Mouse (Mus musculus): ENCODE data around the gene Ubtf. TPM values are rescaled to one million over a fixed set of nuclear protein-coding genes. Genes with fewer than 3 reads are reported as not detected.

Gene Ubtf
- polyA plus RNA-seq, 1 experiment from 2014 or later: 50.9 TPM

- Histone ChIP-seq H3K9me3 (replicated peaks) (no peaks in the 10 kb centered on the region), H3K36me3 (replicated peaks) (peaks cover 88% of the 10 kb centered on the region), H3K4me2 (no peak overlapping the region), H3K4me3 (replicated peaks) (no peak overlapping the region), H3K27ac (replicated peaks) (no peak overlapping the region), H3K4me1 (replicated peaks) (peaks cover 16% of the 10 kb centered on the region), H3K27me3 (no peaks in the 10 kb centered on the region), H3K9ac (no peak overlapping the region)
- no peak for ATAC-seq (ENCODE audit: insufficient read depth)
- WGBS (ENCODE audit: insufficient replicate concordance): 70% methylated on average over 6 of the region's 6 CpGs
Observed at GRCm38 (mm10) chr11:102258095-102258494, 61.4 kb downstream of the Ubtf start.

GRCm38 (mm10) chr11:102257514-102257913, 62.0 kb downstream of the Ubtf start:
- Histone ChIP-seq H3K4me2 (no peak overlapping the region), H3K9me3 (replicated peaks) (no peaks in the 10 kb centered on the region), H3K36me3 (replicated peaks) (peaks cover 90% of the 10 kb centered on the region), H3K4me3 (replicated peaks) (no peak overlapping the region), H3K4me1 (replicated peaks) (peaks cover 16% of the 10 kb centered on the region), H3K9ac (no peak overlapping the region), H3K27me3 (no peaks in the 10 kb centered on the region), H3K27ac (replicated peaks) (no peak overlapping the region)
- ATAC-seq (ENCODE audit: insufficient read depth): no peak
- 63% methylated on average over 9 of the region's 9 CpGs for WGBS (ENCODE audit: insufficient replicate concordance)

Other genes starting within 250 kb of the Ubtf start
- gene Mpp2, start 231.2 kb downstream of the Ubtf start, polyA plus RNA-seq (2015; fragmentation: Nextera tagmentation; extraction: Ambion mirVana): 11.5 and 13.3 TPM in 2 replicates
- gene Ppy, start 218.4 kb downstream of the Ubtf start, polyA plus RNA-seq (2015; fragmentation: Nextera tagmentation; extraction: Ambion mirVana): not detected in 2 replicates
- gene Pyy, start 211.9 kb downstream of the Ubtf start, polyA plus RNA-seq (2015; fragmentation: Nextera tagmentation; extraction: Ambion mirVana): 0.29 and 0.71 TPM in 2 replicates
- gene Nags, start 174.2 kb downstream of the Ubtf start, polyA plus RNA-seq (2015; fragmentation: Nextera tagmentation; extraction: Ambion mirVana): 16.5 and 18.2 TPM in 2 replicates
- gene Tmem101, start 163.3 kb downstream of the Ubtf start, polyA plus RNA-seq (2015; fragmentation: Nextera tagmentation; extraction: Ambion mirVana): 9.6 and 12.0 TPM in 2 replicates
- gene Lsm12, start 134.4 kb downstream of the Ubtf start, polyA plus RNA-seq (2015; fragmentation: Nextera tagmentation; extraction: Ambion mirVana): 51.4 and 70.3 TPM in 2 replicates
- gene G6pc3, start 130.1 kb downstream of the Ubtf start, polyA plus RNA-seq (2015; fragmentation: Nextera tagmentation; extraction: Ambion mirVana): 8.2 and 8.8 TPM in 2 replicates
- gene Hdac5, start 89.6 kb downstream of the Ubtf start, polyA plus RNA-seq (2015; fragmentation: Nextera tagmentation; extraction: Ambion mirVana): 17.3 and 17.5 TPM in 2 replicates
- 14.1 and 15.3 TPM in 2 replicates for gene BC030867, start 70.9 kb downstream of the Ubtf start, polyA plus RNA-seq (2015; fragmentation: Nextera tagmentation; extraction: Ambion mirVana)
- 0.05 and 0.06 TPM in 2 replicates for gene Asb16, start 51.0 kb downstream of the Ubtf start, polyA plus RNA-seq (2015; fragmentation: Nextera tagmentation; extraction: Ambion mirVana)
- 26.1 and 28.9 TPM in 2 replicates for gene Tmub2, start 34.8 kb downstream of the Ubtf start, polyA plus RNA-seq (2015; fragmentation: Nextera tagmentation; extraction: Ambion mirVana)
- gene Atxn7l3, start 23.1 kb downstream of the Ubtf start, polyA plus RNA-seq (2015; fragmentation: Nextera tagmentation; extraction: Ambion mirVana): 3.8 and 4.6 TPM in 2 replicates
- gene Slc4a1, start 46.5 kb upstream of the Ubtf start, polyA plus RNA-seq (2015; fragmentation: Nextera tagmentation; extraction: Ambion mirVana): 1,073 and 1,204 TPM in 2 replicates
- 2.2 and 2.4 TPM in 2 replicates for gene Rundc3a, start 73.7 kb upstream of the Ubtf start, polyA plus RNA-seq (2015; fragmentation: Nextera tagmentation; extraction: Ambion mirVana)
- gene Slc25a39, start 88.2 kb upstream of the Ubtf start, polyA plus RNA-seq (2015; fragmentation: Nextera tagmentation; extraction: Ambion mirVana): 451 and 525 TPM in 2 replicates
- gene Grn, start 110.6 kb upstream of the Ubtf start, polyA plus RNA-seq (2015; fragmentation: Nextera tagmentation; extraction: Ambion mirVana): 94.8 and 121 TPM in 2 replicates
- 0.28 and 0.61 TPM in 2 replicates for gene Fam171a2, start 127.9 kb upstream of the Ubtf start, polyA plus RNA-seq (2015; fragmentation: Nextera tagmentation; extraction: Ambion mirVana)
- 26.9 and 35.1 TPM in 2 replicates for gene Itga2b, start 150.4 kb upstream of the Ubtf start, polyA plus RNA-seq (2015; fragmentation: Nextera tagmentation; extraction: Ambion mirVana)
- 20.1 and 20.8 TPM in 2 replicates for gene Gpatch8, start 236.7 kb upstream of the Ubtf start, polyA plus RNA-seq (2015; fragmentation: Nextera tagmentation; extraction: Ambion mirVana)